Mouse (Mus musculus): ENCODE data around the gene Gck.

Gck gene

DNA sequence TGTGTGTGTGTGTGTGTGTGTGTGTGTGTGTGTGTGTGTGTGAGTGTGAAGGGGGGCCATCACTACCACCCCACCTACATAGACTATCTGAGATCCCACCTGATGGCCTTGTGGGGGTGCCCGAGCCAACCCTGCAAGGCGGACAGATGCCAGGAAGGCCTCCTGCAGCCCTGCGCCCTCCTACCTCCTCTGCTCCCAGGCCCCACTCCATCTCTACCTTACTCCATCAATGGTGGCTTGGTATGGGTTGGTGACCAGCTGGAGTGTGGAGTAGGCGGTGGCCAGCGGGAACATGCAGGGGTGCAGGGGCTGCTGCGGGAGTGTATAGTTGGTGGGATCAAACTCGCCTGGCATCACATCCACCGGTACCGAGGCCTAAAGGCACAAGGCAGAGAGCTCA is 76.7 kb downstream of the Gck start:
- no peak for DNase-seq (ENCODE audit: low spot score)

DNA sequence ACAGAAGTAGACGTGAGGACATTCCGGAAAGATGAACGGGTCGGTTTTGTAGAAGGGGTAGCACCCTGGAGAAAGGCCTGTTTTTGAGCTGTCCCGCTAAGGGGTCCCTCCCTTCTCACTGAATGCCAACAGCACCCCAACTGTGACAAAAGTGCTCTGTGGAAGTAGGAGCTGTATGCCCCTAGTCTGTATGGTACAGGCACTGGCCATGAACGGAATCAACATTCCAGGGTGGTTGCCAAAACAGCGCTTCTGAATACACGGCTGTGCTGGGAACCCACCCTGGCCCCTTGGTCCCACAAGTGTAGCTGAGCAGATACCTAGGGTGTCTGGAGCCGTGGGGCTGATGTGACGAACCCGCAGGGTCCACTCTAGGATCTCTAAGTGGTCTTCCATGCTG is 77.2 kb downstream of the Gck start:
- no peak for DNase-seq (ENCODE audit: low spot score)

DNA sequence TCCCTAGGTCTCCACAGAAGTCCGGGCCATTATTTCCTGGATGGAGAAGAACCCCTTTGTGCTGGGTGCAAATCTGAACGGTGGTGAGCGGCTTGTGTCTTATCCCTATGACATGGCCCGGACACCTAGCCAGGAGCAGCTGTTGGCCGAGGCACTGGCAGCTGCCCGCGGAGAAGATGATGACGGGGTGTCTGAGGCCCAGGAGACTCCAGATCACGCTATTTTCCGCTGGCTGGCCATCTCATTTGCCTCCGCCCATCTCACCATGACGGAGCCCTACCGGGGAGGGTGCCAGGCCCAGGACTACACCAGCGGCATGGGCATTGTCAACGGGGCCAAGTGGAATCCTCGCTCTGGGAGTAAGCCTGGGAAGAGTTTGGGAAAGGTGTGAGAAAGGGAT is 79.8 kb downstream of the Gck start:
- no peak for DNase-seq (ENCODE audit: low spot score)

DNA sequence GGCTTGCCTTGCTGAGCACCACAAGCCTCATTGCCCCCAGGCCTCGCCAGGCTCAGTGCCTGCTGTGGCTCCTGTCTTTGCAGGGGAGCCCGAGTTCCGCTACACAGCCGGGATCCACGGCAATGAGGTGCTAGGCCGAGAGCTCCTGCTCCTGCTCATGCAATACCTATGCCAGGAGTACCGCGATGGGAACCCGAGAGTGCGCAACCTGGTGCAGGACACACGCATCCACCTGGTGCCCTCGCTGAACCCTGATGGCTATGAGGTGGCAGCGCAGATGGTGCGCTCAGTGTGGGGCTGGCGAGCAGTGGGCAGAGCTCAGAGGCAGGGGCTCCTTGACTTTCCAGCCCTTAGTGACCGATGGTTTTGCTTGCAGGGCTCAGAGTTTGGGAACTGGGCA is 80.5 kb downstream of the Gck start:
- DNase-seq (ENCODE audit: low spot score), result no peak

DNA sequence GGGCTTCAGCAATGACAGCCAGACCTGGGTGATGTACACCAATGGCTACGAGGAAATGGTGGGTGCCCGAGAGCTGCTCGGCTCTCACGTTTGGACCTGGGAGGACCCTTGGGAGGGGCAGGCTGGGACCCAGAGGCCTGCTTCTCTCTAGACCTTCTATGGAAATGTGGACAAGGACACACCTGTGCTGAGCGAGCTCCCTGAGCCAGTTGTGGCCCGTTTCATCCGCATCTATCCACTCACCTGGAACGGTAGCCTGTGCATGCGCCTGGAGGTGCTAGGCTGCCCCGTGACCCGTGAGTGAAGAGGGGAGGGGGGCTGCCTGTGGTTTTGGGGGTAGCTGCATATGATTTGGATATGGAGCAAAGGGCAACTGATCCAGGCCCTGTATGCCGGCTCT is 81.6 kb downstream of the Gck start:
- no peak for DNase-seq (ENCODE audit: low spot score)

DNA sequence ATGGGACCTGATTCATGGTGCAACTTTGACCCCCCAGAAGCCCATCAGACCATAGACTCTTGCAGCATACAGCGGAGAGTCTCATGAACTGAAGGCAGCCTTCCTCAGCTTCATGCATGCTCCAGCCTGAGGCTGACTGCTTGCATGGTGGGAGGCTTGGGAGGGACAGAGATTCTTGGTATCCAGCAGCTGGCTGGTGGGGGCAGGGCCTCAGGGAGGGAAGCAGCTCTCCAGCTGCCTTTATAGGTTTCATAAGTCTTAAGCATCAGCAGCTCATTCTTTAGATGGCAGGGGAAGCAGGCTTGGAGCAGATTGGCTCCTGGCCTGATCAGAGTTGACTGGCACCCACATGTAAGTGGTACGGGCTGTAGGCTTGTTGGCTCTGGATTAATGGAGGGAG is 82.7 kb downstream of the Gck start:
- no peak for DNase-seq (ENCODE audit: low spot score)

DNA sequence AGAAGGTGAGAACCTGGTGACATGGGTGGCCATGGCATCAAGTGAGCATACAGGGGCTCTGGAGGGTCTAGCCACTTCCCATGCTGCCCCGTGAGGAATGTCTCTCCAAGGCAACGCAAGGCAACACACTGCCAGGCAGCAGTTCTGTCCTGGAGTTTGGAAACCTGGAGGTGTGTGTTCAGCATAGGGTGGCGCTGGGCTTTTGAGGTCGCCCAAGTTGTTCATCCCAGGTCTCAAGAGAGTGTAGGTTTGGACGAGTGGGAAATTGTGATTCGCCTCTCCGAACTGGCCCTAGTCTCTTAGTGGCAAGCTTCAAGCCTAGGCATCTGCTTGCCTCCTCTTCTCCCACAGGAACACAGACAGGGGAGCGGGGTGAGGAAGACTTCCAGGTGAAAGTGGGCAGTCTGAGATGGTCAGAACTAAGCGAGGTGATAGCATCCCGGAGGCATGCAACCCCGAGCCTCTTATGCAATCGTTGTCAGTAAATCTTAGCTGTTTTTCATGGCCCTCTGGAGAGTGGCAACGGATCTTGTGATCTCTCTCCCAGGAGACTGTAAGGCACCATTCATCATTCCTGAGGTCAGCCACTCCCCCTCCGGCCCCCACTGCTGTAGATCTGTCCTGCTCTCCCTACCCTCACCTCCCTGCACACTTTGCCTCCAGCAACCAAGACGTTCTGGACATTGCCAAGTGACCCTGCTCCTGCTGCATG is 87.3 kb downstream of the Gck start:
- peak; percentile 49 for DNase-seq (ENCODE audit: low spot score)

DNA sequence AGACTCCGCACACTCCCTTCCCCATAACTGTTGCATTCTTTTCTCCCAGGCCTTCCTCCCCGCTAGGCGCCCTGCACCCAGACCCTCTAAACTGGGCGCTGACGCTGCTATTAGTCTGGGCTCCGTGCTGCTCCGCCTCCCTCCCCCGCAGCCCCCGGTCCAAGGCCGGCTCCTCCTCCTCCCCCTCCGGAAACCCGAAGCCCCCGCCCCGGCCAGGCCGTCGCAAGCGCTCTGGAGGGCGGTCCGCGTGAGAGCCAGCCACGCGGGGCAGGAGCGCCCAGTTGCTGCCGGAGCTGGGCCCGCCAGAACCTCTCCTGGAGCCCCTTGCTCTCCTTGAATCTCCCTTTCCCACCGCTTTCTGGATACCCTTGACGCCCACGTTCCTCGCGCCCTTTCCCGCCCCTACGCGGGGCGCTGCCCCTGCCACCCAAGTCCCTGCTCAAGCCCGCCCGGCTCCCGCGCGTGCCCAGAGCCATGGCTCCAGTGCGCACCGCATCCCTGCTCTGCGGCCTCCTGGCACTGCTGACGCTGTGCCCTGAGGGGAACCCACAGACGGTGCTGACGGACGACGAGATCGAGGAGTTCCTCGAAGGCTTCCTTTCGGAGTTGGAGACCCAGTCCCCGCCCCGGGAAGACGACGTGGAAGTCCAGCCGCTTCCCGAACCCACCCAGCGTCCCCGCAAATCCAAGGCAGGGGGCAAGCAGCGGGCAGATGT is 88.0 kb downstream of the Gck start, which contains the start of gene Aebp1:
Aebp1 (plus strand) TSS at position 270 of the 716 bp plus-strand sequence.
- peak; percentile 39 for DNase-seq (ENCODE audit: low spot score)

DNA sequence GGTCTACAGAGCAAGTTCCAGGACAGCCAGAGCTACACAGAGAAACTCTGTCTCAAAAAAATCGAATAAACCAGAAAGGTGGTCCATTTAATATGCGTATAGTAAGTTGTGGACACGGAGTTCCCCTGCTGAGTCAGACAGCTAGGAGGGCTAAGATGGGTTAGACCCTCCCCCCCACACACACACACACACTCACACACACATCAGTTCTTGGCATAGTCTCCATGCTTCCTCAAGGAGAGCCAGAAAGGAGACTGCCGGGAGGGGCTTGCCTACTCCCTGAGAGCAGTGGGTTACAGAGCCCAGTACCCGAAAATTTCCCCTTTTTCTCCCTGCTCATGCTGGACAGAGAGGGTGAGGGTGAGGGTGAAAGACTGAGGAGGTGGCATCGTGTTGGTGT is 89.2 kb downstream of the Gck start:
- no peak for DNase-seq (ENCODE audit: low spot score)

DNA sequence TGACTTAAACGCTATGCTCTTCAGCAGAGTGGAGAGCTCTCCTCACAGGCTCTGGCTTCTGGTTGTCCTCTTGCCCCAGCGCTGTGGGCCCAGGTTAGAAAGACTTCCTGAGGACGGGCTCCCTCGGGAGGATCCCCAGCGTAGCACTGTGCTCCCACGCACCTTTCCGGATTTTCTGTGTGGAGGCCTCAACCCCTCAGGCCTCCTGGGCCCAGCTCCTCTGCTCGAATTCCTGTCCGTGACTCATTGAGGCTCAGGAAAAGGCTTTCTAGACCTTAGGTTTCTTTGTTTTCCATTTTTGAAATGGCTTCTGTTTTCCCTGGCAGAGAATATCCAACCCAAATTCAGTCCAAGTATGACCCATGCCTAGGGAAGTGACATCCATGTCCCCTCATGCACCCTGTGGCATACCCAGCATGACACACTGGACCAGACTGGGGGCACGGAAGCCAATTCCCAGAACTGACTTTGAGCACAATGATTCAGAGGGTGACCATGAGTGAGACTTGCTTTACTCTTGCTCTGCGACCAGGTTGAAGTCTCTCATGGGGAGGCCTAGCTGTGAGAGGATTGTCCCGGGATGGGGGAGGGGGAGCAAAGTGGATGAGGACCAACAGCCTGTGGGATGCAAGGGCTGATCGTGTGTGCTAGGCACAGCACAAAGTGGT is 89.9 kb downstream of the Gck start:
- DNase-seq (ENCODE audit: low spot score), result no peak

DNA sequence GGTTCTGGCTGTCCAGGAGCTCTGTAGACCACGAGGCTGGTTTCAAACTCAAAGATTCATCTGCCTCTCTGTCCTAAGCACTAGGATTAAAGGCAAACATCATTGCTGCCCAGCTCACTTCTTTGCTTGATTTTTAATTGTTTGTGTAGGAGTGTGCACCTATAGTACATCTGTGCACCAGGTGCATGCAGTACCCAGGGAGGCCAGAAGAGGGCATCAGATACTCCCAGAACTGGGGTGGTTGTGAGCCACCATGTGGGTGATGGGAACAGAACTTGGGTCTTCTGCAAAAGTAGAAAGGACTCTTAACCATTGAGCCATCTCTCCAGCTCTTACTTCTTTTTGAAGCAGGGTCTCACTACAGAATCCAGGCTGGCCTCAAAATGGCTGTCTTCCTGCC is 91.2 kb downstream of the Gck start:
- no peak for DNase-seq (ENCODE audit: low spot score)

DNA sequence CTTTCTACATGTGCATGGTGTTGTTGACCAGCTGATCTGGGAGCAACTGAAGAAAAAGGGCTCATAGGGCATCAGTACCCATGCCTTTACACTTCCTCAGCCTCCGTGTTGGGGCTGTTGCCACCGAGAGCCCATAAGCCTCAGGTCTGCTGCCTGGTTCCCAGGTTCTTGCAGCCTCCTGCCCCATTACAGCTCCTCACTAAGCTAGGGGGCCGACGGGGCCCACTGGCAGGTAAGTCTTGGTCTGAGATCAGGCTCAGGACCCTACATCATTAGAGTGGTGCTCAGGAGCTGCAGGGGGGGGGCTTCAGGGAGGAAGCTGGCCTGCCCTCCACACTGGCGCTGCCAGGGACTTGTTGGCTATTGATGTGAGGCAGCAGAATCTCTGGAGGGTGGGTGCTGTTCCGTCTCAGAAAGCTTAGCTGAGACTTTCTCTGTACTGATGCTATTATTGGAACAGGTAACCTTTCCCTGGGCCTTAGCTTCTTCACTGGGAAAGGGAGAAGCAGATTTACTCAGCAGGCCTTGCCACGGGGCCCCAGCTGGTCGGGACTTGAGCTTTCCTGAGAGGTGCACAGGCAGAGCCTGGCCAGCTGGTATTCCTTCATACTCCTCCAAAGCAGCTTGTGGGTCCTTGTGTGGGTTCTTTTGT is 93.3 kb downstream of the Gck start:
- DNase-seq (ENCODE audit: low spot score), result no peak

DNA sequence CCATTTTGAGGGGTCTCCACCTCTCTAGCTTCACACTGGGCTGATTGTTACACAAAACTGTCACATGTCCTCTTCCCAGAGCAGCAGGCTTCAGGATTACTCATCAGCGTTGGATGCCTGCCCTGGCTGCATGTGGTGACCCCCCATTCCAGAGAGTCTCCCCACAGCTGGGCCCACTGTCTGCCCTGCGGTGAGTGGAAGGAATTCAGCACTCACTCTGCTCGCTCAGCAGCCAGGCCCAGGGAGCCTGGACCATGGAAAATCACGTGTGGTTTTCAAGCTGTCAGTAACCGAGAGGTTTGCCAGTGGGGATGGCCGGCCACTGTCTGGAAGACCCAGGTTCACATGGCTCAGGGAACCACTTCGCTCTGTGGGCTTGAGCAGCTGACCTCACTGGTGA is 94.0 kb downstream of the Gck start:
- DNase-seq (ENCODE audit: low spot score), result no peak

DNA sequence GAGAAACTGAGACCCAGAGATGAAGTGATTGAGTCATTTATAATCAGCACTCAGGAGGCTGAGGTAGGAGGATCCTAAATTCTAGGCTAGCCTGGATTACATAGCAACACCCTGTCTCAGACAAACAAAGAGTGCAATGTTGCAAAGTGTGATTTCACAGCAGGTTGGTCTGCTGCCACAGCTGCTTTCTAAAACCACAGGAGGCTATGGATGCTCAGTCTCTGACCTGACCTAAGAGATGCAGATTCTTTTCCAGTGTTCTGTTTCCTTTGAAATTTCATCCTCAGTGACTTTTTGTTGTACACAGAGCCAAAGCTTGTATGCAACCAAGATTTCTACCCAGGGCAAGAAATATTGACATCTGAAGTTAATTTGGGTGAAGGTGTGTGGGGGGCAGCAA is 94.4 kb downstream of the Gck start:
- DNase-seq (ENCODE audit: low spot score), result no peak

DNA sequence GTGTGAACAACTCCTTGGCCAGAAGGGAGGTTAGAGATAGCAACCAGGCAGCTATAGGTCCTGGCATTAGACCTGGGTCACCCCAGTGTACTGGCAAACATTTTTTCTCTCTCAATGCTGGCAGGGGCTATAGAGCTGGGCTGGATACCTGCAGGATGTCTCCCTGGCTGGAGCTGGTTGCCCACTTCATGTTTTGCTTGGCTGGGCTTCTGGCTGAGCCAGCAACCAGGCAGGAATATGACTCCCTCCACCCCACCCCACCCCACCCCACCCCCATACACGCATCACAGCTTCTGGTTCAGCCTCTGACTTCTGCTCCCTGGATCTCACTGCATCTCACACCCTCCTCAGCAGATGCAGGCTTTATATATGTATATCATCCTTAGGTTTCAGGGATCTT is 97.6 kb downstream of the Gck start:
- DNase-seq (ENCODE audit: low spot score), result no peak

DNA sequence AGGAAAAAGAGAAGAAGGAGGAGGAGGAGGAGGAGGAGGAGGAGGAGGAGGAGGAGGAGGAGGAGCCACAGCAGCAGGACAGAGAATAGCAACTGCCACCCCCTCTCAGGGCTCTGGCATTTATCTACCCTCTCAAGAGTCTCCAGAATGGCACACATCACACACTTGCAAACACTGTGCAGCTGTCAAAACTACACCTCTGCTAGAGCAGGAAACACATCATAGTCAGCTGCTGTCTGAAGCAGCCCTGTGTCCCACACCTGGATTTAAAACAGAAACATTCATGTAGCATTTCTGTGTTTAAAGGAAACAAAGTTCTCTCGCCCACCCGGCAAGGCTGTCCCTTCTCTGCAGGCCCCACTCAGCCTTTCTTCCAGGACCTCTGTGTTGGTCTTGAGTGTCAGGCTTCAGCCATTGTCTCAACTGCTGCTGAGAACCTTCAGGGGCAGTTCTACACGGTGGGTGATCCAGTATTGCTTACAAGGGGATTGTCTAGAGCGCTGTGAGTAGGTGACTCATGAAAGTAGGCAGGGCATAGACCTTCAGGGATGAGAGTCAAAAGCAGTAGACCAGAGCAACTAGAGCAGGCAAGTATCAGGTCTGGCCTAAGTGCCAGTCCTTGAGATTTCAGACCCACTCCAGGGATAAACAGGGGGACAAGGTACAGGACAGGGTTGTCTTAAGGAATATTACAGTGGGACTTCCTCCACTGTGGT is 98.7 kb downstream of the Gck start:
- no peak for DNase-seq (ENCODE audit: low spot score)
